Mouse (Mus musculus): ENCODE data around the gene Pbx4.

Pbx4 gene

DNA sequence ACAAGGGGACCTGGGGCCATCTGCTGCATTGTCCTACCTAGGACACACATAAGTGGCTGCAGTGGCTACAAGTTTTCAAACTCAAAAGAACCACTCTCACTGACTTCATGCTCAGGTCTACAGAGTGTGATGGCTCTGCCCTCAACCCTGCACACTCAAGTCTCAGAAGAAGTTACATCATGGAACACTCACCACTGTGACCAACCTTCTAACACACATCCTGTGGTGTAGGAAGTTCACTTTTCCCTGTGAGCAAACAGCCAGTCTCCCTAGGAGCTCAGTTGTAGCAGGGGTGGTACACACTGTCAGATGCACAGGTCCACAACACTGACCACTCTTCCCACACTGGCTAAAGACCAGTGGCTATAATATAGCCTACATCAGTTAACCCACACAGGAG, 86.2 kb downstream of the Pbx4 start:
- TF ChIP-seq GATA4 (IDR thresholded peaks at IDR 0.05; ENCODE audit: insufficient replicate concordance, low read length) = no peak

- TF ChIP-seq GATA4 (IDR thresholded peaks at IDR 0.05; ENCODE audit: insufficient replicate concordance, low read length) = no peak
These were observed 86.7 kb downstream of the Pbx4 start for GRCm38 (mm10) chr8:69919010-69919409.

DNA sequence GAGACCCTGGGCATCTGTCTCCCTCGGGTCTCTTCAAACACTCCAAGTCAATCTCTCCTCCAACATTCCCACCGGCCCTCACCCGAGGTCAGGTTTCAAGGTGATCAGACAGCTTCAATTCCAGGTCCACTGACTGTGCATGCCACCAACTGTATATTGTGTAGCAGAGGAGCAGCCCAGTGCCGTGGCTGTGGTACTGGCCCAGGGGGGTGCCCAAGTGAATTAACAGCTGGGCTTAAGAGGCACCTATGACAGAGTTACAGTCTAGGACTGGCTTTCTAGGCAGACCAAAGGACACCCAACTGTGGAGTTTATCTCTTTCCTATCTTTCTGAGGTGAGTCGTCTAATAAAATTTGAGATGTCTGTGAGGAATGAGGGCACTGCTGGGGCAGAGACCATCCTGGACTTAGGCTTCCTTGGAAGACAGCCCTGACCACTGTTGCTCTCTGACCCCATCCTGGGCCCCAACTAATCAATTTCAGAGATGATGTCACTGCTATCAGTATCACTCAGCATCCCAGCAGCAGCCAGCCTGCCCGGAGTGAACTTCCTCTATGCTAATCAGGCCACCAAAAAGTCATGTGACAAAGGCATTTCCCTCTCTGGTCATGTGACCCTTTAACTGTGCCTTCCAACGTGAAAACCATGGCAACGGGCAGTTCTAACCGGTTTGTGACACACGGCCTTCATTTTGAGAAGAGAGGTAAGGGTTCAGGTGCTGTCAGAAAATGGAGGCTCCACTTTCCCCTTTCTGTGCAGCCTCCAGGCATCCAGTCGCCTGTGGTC, 87.8 kb downstream of the Pbx4 start:
- TF ChIP-seq GATA4 (IDR thresholded peaks at IDR 0.05; ENCODE audit: insufficient replicate concordance, low read length) = peak; percentile 80; the same call in 1 of the 2 replicates

DNA sequence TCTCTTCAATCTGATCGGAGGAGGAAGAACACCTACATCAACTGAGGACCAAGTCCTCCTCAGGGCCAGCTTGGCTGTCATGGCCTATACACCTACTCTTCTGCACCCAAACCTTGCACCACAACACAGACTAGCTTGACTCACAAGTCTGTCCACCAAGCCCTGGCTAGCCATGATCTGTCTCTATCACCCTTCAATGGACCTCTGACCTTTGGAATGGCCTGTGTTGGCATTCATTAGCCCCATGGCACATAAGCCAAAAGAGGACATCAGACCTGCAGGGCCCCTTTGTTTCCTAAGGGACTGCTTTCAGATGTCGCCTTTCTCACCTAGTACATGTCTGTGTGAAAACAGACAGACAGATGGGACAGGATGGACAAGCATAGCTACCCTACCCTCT, 88.8 kb downstream of the Pbx4 start:
- no peak for TF ChIP-seq GATA4 (IDR thresholded peaks at IDR 0.05; ENCODE audit: insufficient replicate concordance, low read length)
